Mouse (Mus musculus) C2C12 (cell line): ENCODE data around the gene Mmp24.

Source experiments
- CEBPB ChIP-seq: IDR thresholded peaks from one replicate; pipeline ENCODE4 v1.6.1; 2011; ENCODE audit warnings: low read depth, mild to moderate bottlenecking, control low read depth, moderate library complexity
- CTCF ChIP-seq: IDR thresholded peaks from one replicate; pipeline ENCODE4 v1.5.1; 2011; ENCODE audit not compliant: control insufficient read depth, insufficient read depth, insufficient read length
- FOSL1 ChIP-seq: IDR thresholded peaks from one replicate; pipeline ENCODE4 v1.8.0; 2011; ENCODE audit warnings: mild to moderate bottlenecking, low read length; ENCODE audit not compliant: poor library complexity, insufficient read depth, severe bottlenecking
- MAX ChIP-seq: IDR thresholded peaks from one replicate; pipeline ENCODE4 v1.6.1; 2011; ENCODE audit warnings: mild to moderate bottlenecking, control low read depth
- MYOG ChIP-seq: IDR thresholded peaks from one replicate; pipeline ENCODE4 v1.6.1; 2011; ENCODE audit not compliant: control insufficient read depth, insufficient read length; ENCODE audit errors: extremely low read depth
- USF1 ChIP-seq: IDR thresholded peaks from one replicate; pipeline ENCODE4 v1.6.1; 2011; ENCODE audit warnings: low read depth, mild to moderate bottlenecking, control low read depth, moderate library complexity

GRCm38 (mm10) chr2:155838961-155839360, 63.8 kb downstream of the Mmp24 start:
- TF ChIP-seq CTCF = no peak
- TF ChIP-seq CEBPB = no peak
- no peak for TF ChIP-seq USF1
- no peak for TF ChIP-seq MAX
- no peak for TF ChIP-seq MYOG
- no peak for TF ChIP-seq FOSL1
